Mouse (Mus musculus) heart, embryonic 13.5 days (tissue): ENCODE results near the gene Nsl1. TPM values are rescaled to one million over a fixed set of nuclear protein-coding genes. Genes with fewer than 3 reads are reported as not detected.
A peak's percentile ranks its signal among the peaks of the same experiment; 100 is the strongest.

Experiments used
- ATAC-seq: fragments of 200-750 bp; cut with Nextera tagmentation; 2 replicates; pipeline ENCODE4 v1.8.0; 2017; ENCODE audit warnings: moderate TSS enrichment; ENCODE audit not compliant: insufficient number of reproducible peaks, low FRiP score, low TSS enrichment; ENCODE audit errors: extremely low read depth
- H3K27ac ChIP-seq: fragments of 300-500 bp; sonication (generic); replicated peaks from 2 replicates; pipeline ENCODE4 v1.5.1; 2015; ENCODE audit warnings: moderate library complexity, mild to moderate bottlenecking, inconsistent platforms
- H3K27me3 ChIP-seq: fragments of 300-500 bp; sonication (generic); replicated peaks from 2 replicates; pipeline ENCODE4 v1.6.1; 2015; ENCODE audit warnings: mild to moderate bottlenecking, inconsistent platforms
- H3K36me3 ChIP-seq: fragments of 300-500 bp; sonication (generic); 2 replicates; pipeline ENCODE4 v1.6.1; 2015; ENCODE audit warnings: mild to moderate bottlenecking, inconsistent platforms
- H3K4me1 ChIP-seq: fragments of 300-500 bp; sonication (generic); 2 replicates; pipeline ENCODE4 v1.6.1; 2015; ENCODE audit warnings: inconsistent platforms
- H3K4me2 ChIP-seq: fragments of 300-500 bp; sonication (generic); 2 replicates; pipeline ENCODE4 v1.6.1; 2015; ENCODE audit warnings: inconsistent platforms, mild to moderate bottlenecking, moderate library complexity
- H3K4me3 ChIP-seq: fragments of 300-500 bp; sonication (generic); 2 replicates; pipeline ENCODE4 v1.5.1; 2015; ENCODE audit warnings: moderate library complexity, mild to moderate bottlenecking, inconsistent platforms
- H3K9ac ChIP-seq: fragments of 300-500 bp; sonication (generic); 2 replicates; pipeline ENCODE4 v1.6.1; 2015; ENCODE audit warnings: inconsistent platforms, mild to moderate bottlenecking, moderate library complexity
- H3K9me3 ChIP-seq: fragments of 300-500 bp; sonication (generic); 2 replicates; pipeline ENCODE4 v1.6.1; 2016; ENCODE audit warnings: inconsistent platforms
- WGBS: fragments of 180-500 bp; shearing (Covaris S2); methylation state at CpG from one replicate; pipeline ENCODE4 v1.1.7; 2015; ENCODE audit warnings: mixed read lengths; 5-methylcytosine and 5-hydroxymethylcytosine counted together
- polyA plus RNA-seq: library from polyadenylated mRNA; unstranded; fragments of >200 nt; fragmentation: Nextera tagmentation; extraction: Ambion mirVana; gene quantifications from 2 replicates; pipeline ENCODE4 v1.2.1, GENCODE M21; 2015

The Nsl1 gene
- polyA plus RNA-seq, 1 experiment from 2014 or later = 12.4 TPM

GRCm38 (mm10) chr1:191115514-191116238 lies 52.9 kb downstream of the Nsl1 start:
- 60% methylated on average over 11 of the region's 11 CpGs for WGBS
- ATAC-seq = no peak
- Histone ChIP-seq H3K9me3 (no peaks in the 10 kb centered on the region), H3K36me3 (no peaks in the 10 kb centered on the region), H3K4me2 (no peak overlapping the region), H3K4me3 (no peak overlapping the region), H3K4me1 (peaks cover 30% of the 10 kb centered on the region), H3K27me3 (no peaks in the 10 kb centered on the region), H3K9ac (no peak overlapping the region), H3K27ac (no peak overlapping the region)

GRCm38 (mm10) chr1:191122744-191123143 lies 59.9 kb downstream of the Nsl1 start:
- 58% methylated on average over 3 of the region's 3 CpGs for WGBS
- no peak overlapping the region for H3K4me3 ChIP-seq
- H3K36me3 ChIP-seq = no peaks in the 10 kb centered on the region
- no peak for ATAC-seq
- no peak overlapping the region for H3K4me2 ChIP-seq
- no peaks in the 10 kb centered on the region for H3K9me3 ChIP-seq
- H3K9ac ChIP-seq = no peak overlapping the region
- H3K27ac ChIP-seq = no peak overlapping the region
- peaks cover 11% of the 10 kb centered on the region; the same call in 1 of the 2 replicates for H3K27me3 ChIP-seq
- peaks cover 11% of the 10 kb centered on the region; the same call in 1 of the 2 replicates for H3K4me1 ChIP-seq

- 81% methylated on average over 2 of the region's 2 CpGs for WGBS
- H3K9me3 ChIP-seq = no peaks in the 10 kb centered on the region
These were observed 60.9 kb downstream of the Nsl1 start for GRCm38 (mm10) chr1:191123696-191124095.

GRCm38 (mm10) chr1:191124288-191124687 lies 61.5 kb downstream of the Nsl1 start:
- Histone ChIP-seq H3K4me1 (peaks cover 6% of the 10 kb centered on the region; the same call in 1 of the 2 replicates), H3K27me3 (peaks cover 11% of the 10 kb centered on the region; the same call in 1 of the 2 replicates), H3K4me3 (no peak overlapping the region), H3K9ac (no peak overlapping the region), H3K4me2 (no peak overlapping the region), H3K36me3 (no peaks in the 10 kb centered on the region), H3K27ac (no peak overlapping the region), H3K9me3 (0 out of 2 replicates have a peak, but pooled peaks cover 2% of the 10 kb centered on the region)
- 53% methylated on average over 4 of the region's 4 CpGs for WGBS
- no peak for ATAC-seq

More at GRCm38 (mm10) chr1:191123696-191124095, 60.9 kb downstream of the Nsl1 start:
- Histone ChIP-seq H3K27me3 (peaks cover 11% of the 10 kb centered on the region; the same call in 1 of the 2 replicates), H3K4me1 (peaks cover 11% of the 10 kb centered on the region; the same call in 1 of the 2 replicates), H3K9ac (no peak overlapping the region), H3K4me3 (no peak overlapping the region), H3K36me3 (no peaks in the 10 kb centered on the region), H3K4me2 (no peak overlapping the region), H3K27ac (no peak overlapping the region)
- no peak for ATAC-seq

GRCm38 (mm10) chr1:191125811-191126638 lies 63.2 kb downstream of the Nsl1 start:
- H3K4me3 ChIP-seq = peak overlapping the region; percentile 49

GRCm38 (mm10) chr1:191131692-191132091 lies 68.9 kb downstream of the Nsl1 start:
- no peak overlapping the region for H3K4me3 ChIP-seq
- ATAC-seq = no peak
- no peak overlapping the region for H3K4me2 ChIP-seq
- WGBS = 78% methylated on average over 2 of the region's 2 CpGs
- H3K9ac ChIP-seq = no peak overlapping the region
- no peaks in the 10 kb centered on the region for H3K36me3 ChIP-seq
- H3K27ac ChIP-seq = no peak overlapping the region
- no peaks in the 10 kb centered on the region for H3K27me3 ChIP-seq
- H3K9me3 ChIP-seq = 0 out of 2 replicates have a peak, but pooled peaks cover 11% of the 10 kb centered on the region
- H3K4me1 ChIP-seq = peaks cover 9% of the 10 kb centered on the region; the same call in 1 of the 2 replicates

More at GRCm38 (mm10) chr1:191125811-191126638, 63.2 kb downstream of the Nsl1 start:
- 0 out of 2 replicates have a peak, but pooled peaks cover 11% of the 10 kb centered on the region for H3K9me3 ChIP-seq
- H3K36me3 ChIP-seq = no peaks in the 10 kb centered on the region
- peaks cover 6% of the 10 kb centered on the region; the same call in 1 of the 2 replicates for H3K4me1 ChIP-seq
- no peak overlapping the region for H3K27ac ChIP-seq
- ATAC-seq = peak; percentile 46; the same call in 1 of the 2 replicates
- peaks cover 11% of the 10 kb centered on the region; the same call in 1 of the 2 replicates for H3K27me3 ChIP-seq
- peak overlapping the region; percentile 72 for H3K4me2 ChIP-seq
- H3K9ac ChIP-seq = peak overlapping the region; percentile 72
- 12% methylated on average over 38 of the region's 38 CpGs for WGBS

GRCm38 (mm10) chr1:191132240-191132639 lies 69.4 kb downstream of the Nsl1 start:
- H3K4me1 ChIP-seq = peaks cover 9% of the 10 kb centered on the region; the same call in 1 of the 2 replicates
- no peaks in the 10 kb centered on the region for H3K36me3 ChIP-seq
- WGBS = 71% methylated on average over 5 of the region's 5 CpGs
- no peak overlapping the region for H3K27ac ChIP-seq
- no peak overlapping the region for H3K4me3 ChIP-seq
- no peak for ATAC-seq
- H3K27me3 ChIP-seq = no peaks in the 10 kb centered on the region
- 0 out of 2 replicates have a peak, but pooled peaks cover 11% of the 10 kb centered on the region for H3K9me3 ChIP-seq
- H3K4me2 ChIP-seq = no peak overlapping the region
- no peak overlapping the region for H3K9ac ChIP-seq

- Histone ChIP-seq H3K9me3 (0 out of 2 replicates have a peak, but pooled peaks cover 11% of the 10 kb centered on the region), H3K36me3 (no peaks in the 10 kb centered on the region), H3K4me2 (no peak overlapping the region), H3K27me3 (no peaks in the 10 kb centered on the region), H3K4me1 (peaks cover 9% of the 10 kb centered on the region; the same call in 1 of the 2 replicates), H3K4me3 (no peak overlapping the region), H3K27ac (0 out of 2 replicates have a peak overlapping the region, but pooled peaks have one; percentile 32), H3K9ac (no peak overlapping the region)
- WGBS = 34% methylated on average over 5 of the region's 5 CpGs
- ATAC-seq = no peak
These were observed 70.1 kb downstream of the Nsl1 start for GRCm38 (mm10) chr1:191132934-191133333.

GRCm38 (mm10) chr1:191135406-191135805 lies 72.6 kb downstream of the Nsl1 start:
- Histone ChIP-seq H3K9ac (no peak overlapping the region), H3K27me3 (no peaks in the 10 kb centered on the region), H3K27ac (no peak overlapping the region), H3K4me1 (peaks cover 19% of the 10 kb centered on the region), H3K36me3 (no peaks in the 10 kb centered on the region), H3K4me3 (no peak overlapping the region), H3K9me3 (no peaks in the 10 kb centered on the region), H3K4me2 (no peak overlapping the region)
- no peak for ATAC-seq
- WGBS = 59% methylated on average over 4 of the region's 4 CpGs
